Mouse (Mus musculus) CH12.LX (cell line): ENCODE results near the gene Mapk8ip1. TPM values are rescaled to one million over a fixed set of nuclear protein-coding genes. Genes with fewer than 3 reads are reported as not detected.

Experiments
- DNase-seq: peaks from one replicate; pipeline ENCODE4 v3.0.0-alpha.2; 2013; ENCODE audit errors: extremely low read depth
- H3K27ac ChIP-seq: 2 replicates; pipeline ENCODE4 v1.5.1; 2012; ENCODE audit warnings: low read depth, mild to moderate bottlenecking, control low read depth, moderate library complexity; ENCODE audit not compliant: insufficient read depth
- H3K27me3 ChIP-seq: replicated peaks from 2 replicates; pipeline ENCODE3; 2012; ENCODE audit warnings: inconsistent platforms
- H3K36me3 ChIP-seq, 2 experiments: replicated peaks in 1 of 2; 2 replicates each; pipeline versions ENCODE3 to v1.6.1; 2012; ENCODE audit warnings: inconsistent platforms in 1 of 2, low read length in 1 of 2, mild to moderate bottlenecking in 1 of 2, mixed read lengths in 1 of 2, moderate library complexity in 1 of 2; ENCODE audit not compliant: control insufficient read depth in 1 of 2, insufficient read depth in 1 of 2
- H3K4me1 ChIP-seq, 2 experiments: 2 replicates each; pipeline ENCODE4 v1.6.1; 2012; ENCODE audit warnings: inconsistent platforms in 1 of 2, moderate library complexity in 1 of 2; ENCODE audit not compliant: insufficient read depth in 2 of 2, control insufficient read depth in 1 of 2
- H3K4me2 ChIP-seq: 2 replicates; pipeline ENCODE4 v1.6.1; 2012; ENCODE audit warnings: low read depth, mild to moderate bottlenecking, control low read depth; ENCODE audit not compliant: poor library complexity, insufficient read depth, severe bottlenecking
- H3K4me3 ChIP-seq, 3 experiments: fragments of 150-350 bp in 1 of 3; sonication (generic) in 1 of 3; replicated peaks in 1 of 3; 2 replicates each; pipeline versions ENCODE3 to v1.5.1; 2011 to 2012; ENCODE audit warnings: low read depth in 2 of 3, low read length in 2 of 3, mild to moderate bottlenecking in 2 of 3, moderate library complexity in 2 of 3, control low read depth in 1 of 3, improper control_type of control experiment in 1 of 3, inconsistent platforms in 1 of 3, mixed read lengths in 1 of 3; ENCODE audit not compliant: poor library complexity in 1 of 3
- H3K79me2 ChIP-seq: replicated peaks from 2 replicates; pipeline ENCODE4 v1.6.1; 2012; ENCODE audit warnings: mild to moderate bottlenecking, moderate library complexity; ENCODE audit not compliant: control insufficient read depth, poor library complexity, insufficient read depth, severe bottlenecking; ENCODE audit errors: extremely low read depth
- H3K9ac ChIP-seq: 2 replicates; pipeline ENCODE4 v1.6.1; 2012; ENCODE audit warnings: low read depth, mild to moderate bottlenecking, control low read depth, moderate library complexity; ENCODE audit not compliant: insufficient read depth
- H3K9me3 ChIP-seq: replicated peaks from 2 replicates; pipeline ENCODE3; 2012; ENCODE audit warnings: low read length, inconsistent platforms, mixed read lengths
- BHLHE40 ChIP-seq: IDR thresholded peaks from 2 replicates; pipeline ENCODE4 v1.6.1; 2011; ENCODE audit warnings: mild to moderate bottlenecking, low read depth, low read length, improper control_type of control experiment
- CHD1 ChIP-seq: IDR thresholded peaks from 2 replicates; pipeline ENCODE4 v1.6.1; 2012; ENCODE audit warnings: low read depth, low read length, improper control_type of control experiment, inconsistent platforms
- E2F4 ChIP-seq: IDR thresholded peaks from 2 replicates; pipeline ENCODE4 v1.6.1; 2011; ENCODE audit warnings: low read depth, low read length, improper control_type of control experiment; ENCODE audit not compliant: insufficient replicate concordance
- EP300 ChIP-seq: IDR thresholded peaks from 2 replicates; pipeline ENCODE4 v1.6.1; 2011; ENCODE audit warnings: low read length, improper control_type of control experiment
- ETS1 ChIP-seq: conservative IDR thresholded peaks from 2 replicates; pipeline ENCODE4 v1.6.1; 2012; ENCODE audit warnings: low read depth, mild to moderate bottlenecking, inconsistent platforms, low read length, improper control_type of control experiment, moderate library complexity
- HCFC1 ChIP-seq: IDR thresholded peaks from 2 replicates; pipeline ENCODE4 v1.6.1; 2012; ENCODE audit warnings: low read depth, mild to moderate bottlenecking, inconsistent platforms, low read length, improper control_type of control experiment
- JUN ChIP-seq: IDR thresholded peaks from 2 replicates; pipeline ENCODE4 v1.6.1; 2011; ENCODE audit warnings: low read depth, mild to moderate bottlenecking, low read length, improper control_type of control experiment, moderate library complexity; ENCODE audit not compliant: insufficient read depth
- JUND ChIP-seq: conservative IDR thresholded peaks from 2 replicates; pipeline ENCODE4 v1.6.1; 2011; ENCODE audit warnings: low read depth, low read length, improper control_type of control experiment
- MAX ChIP-seq: IDR thresholded peaks from 2 replicates; pipeline ENCODE4 v1.6.1; 2011; ENCODE audit warnings: low read length, improper control_type of control experiment
- MAZ ChIP-seq: IDR thresholded peaks from 2 replicates; pipeline ENCODE4 v1.6.1; 2012; ENCODE audit warnings: low read depth, mild to moderate bottlenecking, inconsistent platforms, low read length, improper control_type of control experiment, moderate library complexity
- MYC ChIP-seq: IDR thresholded peaks from 2 replicates; pipeline ENCODE4 v1.6.1; 2011; ENCODE audit warnings: low read depth, mild to moderate bottlenecking, improper control_type of control experiment, low read length
- NELFE ChIP-seq: IDR thresholded peaks from 2 replicates; pipeline ENCODE4 v1.6.1; 2011; ENCODE audit warnings: low read depth, low read length, improper control_type of control experiment
- NRF1 ChIP-seq: IDR thresholded peaks from 2 replicates; pipeline ENCODE4 v1.6.1; 2014; ENCODE audit warnings: low read depth, mild to moderate bottlenecking, inconsistent platforms, low read length, improper control_type of control experiment, moderate library complexity
- SMC3 ChIP-seq: IDR thresholded peaks from 2 replicates; pipeline ENCODE4 v1.6.1; 2011; ENCODE audit warnings: low read depth, low read length, improper control_type of control experiment
- TCF12 ChIP-seq: IDR thresholded peaks from 2 replicates; pipeline ENCODE4 v1.6.1; 2014; ENCODE audit warnings: low read depth, mild to moderate bottlenecking, inconsistent platforms, low read length, improper control_type of control experiment
- USF2 ChIP-seq: conservative IDR thresholded peaks from 2 replicates; pipeline ENCODE4 v1.6.1; 2011; ENCODE audit warnings: low read depth, low read length, improper control_type of control experiment
- ZC3H11A ChIP-seq: IDR thresholded peaks from 2 replicates; pipeline ENCODE4 v1.6.1; 2012; ENCODE audit warnings: low read depth, mild to moderate bottlenecking, inconsistent platforms, low read length, improper control_type of control experiment
- ZNF384 ChIP-seq: IDR thresholded peaks from 2 replicates; pipeline ENCODE4 v1.6.1; 2012; ENCODE audit warnings: low read depth, low read length, improper control_type of control experiment, inconsistent platforms
- dilution Hi-C: fragments of 300-500 bp; cut with MboI; formaldehyde crosslinking; loops from 2 replicates; pipeline ENCODE4 v1.14.3; 2020; ENCODE audit warnings: low sequenced_read_pairs; ENCODE audit not compliant: extremely low pct_unique_long_range_greater_than_20kb, extremely low pct_ligation_motif_present
- in situ Hi-C: fragments of 300-500 bp; cut with MboI; formaldehyde crosslinking; loops from 3 replicates; pipeline ENCODE4 v1.14.3; 2019; ENCODE audit warnings: low sequenced_read_pairs, low pct_ligation_motif_present, low pct_unique_long_range_greater_than_20kb, mixed read lengths
- polyA plus RNA-seq: library from polyadenylated mRNA; unstranded; fragments of >175 nt; gene quantifications from 2 replicates; pipeline ENCODE4 v1.2.1, GENCODE M21; 2012; ENCODE audit warnings: low read depth; ENCODE audit not compliant: insufficient read length
- total RNA-seq, 2 experiments: library from RNA; depleted of rRNA; stranded (reverse); fragments of 300-350 nt in 1 of 2; fragments of >200 nt in 1 of 2; gene quantifications; 2 replicates each; pipeline ENCODE4 v1.2.3; 2012 to 2014

The Mapk8ip1 gene
- total and polyA plus RNA-seq, 3 experiments: 5.4 to 13.0 (median 5.5) TPM

DNA sequence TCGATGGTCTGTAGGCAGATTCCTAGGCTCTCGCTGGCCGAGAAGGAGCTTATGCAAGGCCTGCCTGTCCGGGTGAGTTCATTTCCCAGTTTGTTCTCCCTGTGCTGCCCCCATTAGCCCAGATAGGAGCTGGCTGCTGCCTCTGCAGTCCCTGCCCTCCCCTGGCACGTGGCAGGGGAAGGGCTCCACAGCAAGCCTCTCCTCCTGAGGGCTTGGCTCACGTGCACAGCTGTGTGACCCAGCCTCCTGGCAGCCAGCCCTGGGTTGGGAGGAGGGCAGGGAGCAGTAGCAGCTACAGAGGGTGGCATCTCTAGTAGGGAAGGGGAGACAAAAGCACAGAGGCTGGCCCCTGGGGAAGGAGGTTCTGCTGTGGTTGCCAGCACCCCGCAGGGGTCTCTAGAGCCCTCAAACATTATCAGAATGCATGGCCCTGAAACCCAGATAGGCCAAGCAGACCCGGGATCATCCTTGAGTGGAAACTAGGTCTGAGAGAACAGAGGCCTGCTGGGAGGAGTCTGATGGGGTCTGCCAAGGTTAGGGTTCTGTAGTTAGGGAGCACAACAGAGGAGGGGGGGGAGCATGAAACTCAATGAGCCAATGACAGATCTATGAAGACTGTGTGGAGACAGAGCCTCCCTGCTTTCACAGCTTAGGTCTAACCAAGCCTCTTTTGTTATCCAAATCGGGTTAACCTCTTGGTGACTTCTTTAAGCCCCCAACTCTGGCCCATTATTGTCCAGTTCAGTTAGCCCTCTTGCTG is 22.8 kb upstream of the Mapk8ip1 start:
- in situ Hi-C loops (no loop called here), dilution Hi-C loops (no loop called here)
- Histone ChIP-seq H3K4me3 (no peak overlapping the region), H3K36me3 (peaks cover 74 to 98% of the 10 kb centered on the region in 2 experiments), H3K27me3 (no peaks in the 10 kb centered on the region), H3K9me3 (no peaks in the 10 kb centered on the region), H3K79me2 (peaks cover 16% of the 10 kb centered on the region), H3K4me1 (peaks cover 0 to 27% of the 10 kb centered on the region in 2 experiments; a peak in 2 of 4 replicates), H3K27ac (no peak overlapping the region), H3K4me2 (no peak overlapping the region), H3K9ac (no peak overlapping the region)
- TF ChIP-seq ZC3H11A (no peak), CHD1 (no peak), E2F4 (no peak), USF2 (no peak), ETS1 (no peak), SMC3 (no peak)
- no peak for DNase-seq

DNA sequence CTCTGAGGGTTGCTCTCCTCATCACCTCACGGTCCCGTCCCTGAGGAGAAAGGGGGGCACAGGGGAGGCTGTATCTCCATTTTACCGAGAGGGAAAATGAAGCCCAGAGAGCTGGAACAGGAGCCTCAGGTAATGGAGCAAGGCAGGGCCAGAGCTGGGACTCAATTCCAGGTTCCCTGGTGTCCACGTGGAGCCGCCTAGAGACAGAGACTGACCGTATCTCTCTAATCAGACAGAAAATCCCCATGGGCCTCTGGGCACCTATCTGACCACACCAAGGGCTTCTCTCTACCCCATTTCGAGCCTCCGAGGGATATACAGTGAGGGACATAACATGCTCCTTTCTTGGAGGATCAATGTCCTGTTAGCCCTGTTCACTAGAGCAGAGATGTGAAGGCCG is 22.1 kb upstream of the Mapk8ip1 start:
- no peak overlapping the region for H3K27ac ChIP-seq
- in situ Hi-C loops: no loop called here

More for the DNA sequence above, 22.1 kb upstream of the Mapk8ip1 start:
- Histone ChIP-seq H3K79me2 (peaks cover 9% of the 10 kb centered on the region; the same call in 1 of the 2 replicates), H3K9ac (no peak overlapping the region), H3K4me2 (no peak overlapping the region), H3K4me3 (no peak overlapping the region), H3K27me3 (no peaks in the 10 kb centered on the region), H3K9me3 (no peaks in the 10 kb centered on the region), H3K36me3 (peaks cover 80 to 99% of the 10 kb centered on the region in 2 experiments), H3K4me1 (peaks cover 0 to 19% of the 10 kb centered on the region in 2 experiments; a peak in 2 of 4 replicates)
- dilution Hi-C loops: no loop called here
- TF ChIP-seq ZNF384: no peak
- TF ChIP-seq JUN: no peak
- TF ChIP-seq BHLHE40: no peak
- no peak for TF ChIP-seq MAX
- TF ChIP-seq JUND: no peak
- TF ChIP-seq MYC: no peak
- TF ChIP-seq MAZ: no peak
- no peak for TF ChIP-seq ZC3H11A
- TF ChIP-seq NRF1: no peak
- TF ChIP-seq HCFC1: no peak
- no peak for TF ChIP-seq TCF12
- no peak for TF ChIP-seq SMC3
- TF ChIP-seq NELFE: no peak
- TF ChIP-seq EP300: no peak
- DNase-seq: no peak
